Mouse (Mus musculus) megakaryocyte-erythroid progenitor cell, adult 5 weeks (primary cell): ENCODE data around the gene Gm11568. TPM values are rescaled to one million over a fixed set of nuclear protein-coding genes. Genes with fewer than 3 reads are reported as not detected.

ENCODE experiments used
- polyA plus RNA-seq: library from polyadenylated mRNA; stranded (reverse); fragments of >175 nt; gene quantifications from 2 replicates; pipeline ENCODE4 v1.2.3, GENCODE M21; 2012

The Gm11568 gene
- polyA plus RNA-seq, result not detected in 2 replicates

GRCm38 (mm10) chr11:99857617-99858016 lies at the start of gene Gm11568:
Gene Gm11568, plus strand, starts transcription at chr11:99857917.

GRCm38 (mm10) chr11:99809792-99810191 lies 47.9 kb upstream of the Gm11568 start, which contains the start of gene Krtap4-13:
Gene Krtap4-13, minus strand, starts transcription at chr11:99809892.

GRCm38 (mm10) chr11:99815566-99815965 lies 42.2 kb upstream of the Gm11568 start, which contains the start of gene Gm11564:
Gene Gm11564, minus strand, starts transcription at chr11:99815666.

GRCm38 (mm10) chr11:99837966-99838365 lies 19.8 kb upstream of the Gm11568 start, which contains the start of gene 2300003K06Rik:
Gene 2300003K06Rik, minus strand, starts transcription at chr11:99838066.

GRCm38 (mm10) chr11:99851508-99851907 lies 6.2 kb upstream of the Gm11568 start, which contains the start of gene Krtap4-16:
Gene Krtap4-16, minus strand, starts transcription at chr11:99851608.

GRCm38 (mm10) chr11:99864176-99864575 lies 6.5 kb downstream of the Gm11568 start, which contains the start of gene Gm11559:
Gene Gm11559, plus strand, starts transcription at chr11:99864476.

GRCm38 (mm10) chr11:99873089-99873488 lies 15.4 kb downstream of the Gm11568 start, which contains the start of gene Krtap9-1:
Gene Krtap9-1, plus strand, starts transcription at chr11:99873389.

GRCm38 (mm10) chr11:99878887-99879286 lies 21.2 kb downstream of the Gm11568 start, which contains the start of gene Gm11567:
Gene Gm11567, plus strand, starts transcription at chr11:99879187.

GRCm38 (mm10) chr11:99907620-99908019 lies 49.9 kb downstream of the Gm11568 start, which contains the start of gene Krtap31-1:
Gene Krtap31-1, plus strand, starts transcription at chr11:99907920.

Other genes starting within 250 kb of the Gm11568 start
- not detected in 2 replicates for gene Gm11937, start 247.7 kb upstream of the Gm11568 start, polyA plus RNA-seq
- not detected in 2 replicates for gene Krtap2-4, start 243.1 kb upstream of the Gm11568 start, polyA plus RNA-seq
- not detected in 2 replicates for gene Gm11562, start 237.5 kb upstream of the Gm11568 start, polyA plus RNA-seq
- 0.11 TPM in 1 of 2 replicates, not detected in the other for gene Krtap4-1, start 229.7 kb upstream of the Gm11568 start, polyA plus RNA-seq
- gene Krtap4-2, start 222.8 kb upstream of the Gm11568 start, polyA plus RNA-seq, result not detected in 2 replicates
- gene Krtap4-7, start 213.8 kb upstream of the Gm11568 start, polyA plus RNA-seq, result not detected in 2 replicates
- gene Gm11555, start 207.7 kb upstream of the Gm11568 start, polyA plus RNA-seq, result not detected in 2 replicates
- gene Gm11563, start 199.0 kb upstream of the Gm11568 start, polyA plus RNA-seq, result not detected in 2 replicates
- 0.08 TPM in 1 of 2 replicates, not detected in the other for gene Krtap4-6, start 192.0 kb upstream of the Gm11568 start, polyA plus RNA-seq
- gene Gm14190, start 167.2 kb upstream of the Gm11568 start, polyA plus RNA-seq, result not detected in 2 replicates
- not detected in 2 replicates for gene Gm14180, start 123.6 kb upstream of the Gm11568 start, polyA plus RNA-seq
- gene Gm11595, start 85.0 kb upstream of the Gm11568 start, polyA plus RNA-seq, result not detected in 2 replicates
- gene Krtap4-8, start 77.2 kb upstream of the Gm11568 start, polyA plus RNA-seq, result not detected in 2 replicates
- not detected in 2 replicates for gene Krtap4-9, start 72.7 kb upstream of the Gm11568 start, polyA plus RNA-seq
- gene Gm11596, start 64.5 kb upstream of the Gm11568 start, polyA plus RNA-seq, result not detected in 2 replicates
- not detected in 2 replicates for gene Gm11569, start 59.0 kb upstream of the Gm11568 start, polyA plus RNA-seq
- not detected in 2 replicates for gene Gm11554, start 53.5 kb upstream of the Gm11568 start, polyA plus RNA-seq
- gene Krtap4-13, start 48.0 kb upstream of the Gm11568 start, polyA plus RNA-seq, result not detected in 2 replicates
- not detected in 2 replicates for gene Gm11564, start 42.3 kb upstream of the Gm11568 start, polyA plus RNA-seq
- not detected in 2 replicates for gene 2300003K06Rik, start 19.9 kb upstream of the Gm11568 start, polyA plus RNA-seq
- not detected in 2 replicates for gene Krtap4-16, start 6.3 kb upstream of the Gm11568 start, polyA plus RNA-seq
- gene Gm11559, start 6.6 kb downstream of the Gm11568 start, polyA plus RNA-seq, result not detected in 2 replicates
- gene Krtap9-1, start 15.5 kb downstream of the Gm11568 start, polyA plus RNA-seq, result not detected in 2 replicates
- not detected in 2 replicates for gene Gm11567, start 21.3 kb downstream of the Gm11568 start, polyA plus RNA-seq
- gene Krtap31-1, start 50.0 kb downstream of the Gm11568 start, polyA plus RNA-seq, result not detected in 2 replicates
- gene Gm11565, start 56.8 kb downstream of the Gm11568 start, polyA plus RNA-seq, result not detected in 2 replicates
- gene Krtap31-2, start 78.4 kb downstream of the Gm11568 start, polyA plus RNA-seq, result not detected in 2 replicates
- not detected in 2 replicates for gene Krtap9-5, start 90.6 kb downstream of the Gm11568 start, polyA plus RNA-seq
- not detected in 2 replicates for gene Krtap29-1, start 121.1 kb downstream of the Gm11568 start, polyA plus RNA-seq
- not detected in 2 replicates for gene Krtap16-1, start 128.7 kb downstream of the Gm11568 start, polyA plus RNA-seq
- not detected in 2 replicates for gene Krtap17-1, start 136.1 kb downstream of the Gm11568 start, polyA plus RNA-seq
- not detected in 2 replicates for gene Krt33a, start 158.3 kb downstream of the Gm11568 start, polyA plus RNA-seq
- gene Krt33b, start 172.0 kb downstream of the Gm11568 start, polyA plus RNA-seq, result not detected in 2 replicates
- not detected in 2 replicates for gene Krt34, start 183.6 kb downstream of the Gm11568 start, polyA plus RNA-seq
- not detected in 2 replicates for gene Krt31, start 192.6 kb downstream of the Gm11568 start, polyA plus RNA-seq
- gene Krt32, start 230.3 kb downstream of the Gm11568 start, polyA plus RNA-seq, result not detected in 2 replicates
- gene Krt35, start 238.3 kb downstream of the Gm11568 start, polyA plus RNA-seq, result not detected in 2 replicates
- gene Krt36, start 247.7 kb downstream of the Gm11568 start, polyA plus RNA-seq, result not detected in 2 replicates